In the genomic region with DNA sequence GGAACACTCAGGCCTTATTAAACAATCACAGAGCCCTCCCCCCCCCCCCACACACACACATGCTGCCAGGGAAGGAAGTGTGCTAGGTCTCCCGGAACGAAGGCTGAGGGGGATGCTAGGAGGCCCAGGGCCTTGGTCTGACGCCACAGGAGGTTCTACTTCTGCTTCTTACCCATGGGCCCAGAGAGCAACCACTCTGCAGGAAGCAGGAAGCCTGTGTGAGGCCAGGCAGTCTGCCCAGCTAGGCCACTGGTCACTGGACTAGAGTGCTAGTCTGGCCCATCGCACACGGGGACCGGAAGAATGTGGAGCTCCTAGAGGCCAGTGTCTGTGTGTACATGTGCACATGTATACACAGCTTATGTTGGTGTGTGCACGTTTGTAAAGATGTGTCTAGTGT, we compare ENCODE assay signal across 11 mouse cellular contexts. TPM values are rescaled to one million over a fixed set of nuclear protein-coding genes. Genes with fewer than 3 reads are reported as not detected.
DNase-seq lines count a peak whose midpoint lies in the region; ATAC-seq and TF ChIP-seq lines count a peak whose summit lies in the region.
"Had no signal": no experiment of that assay in that cellular context is flagged by ENCODE, and none has a peak within 500 bp of the region (broad histone marks: within the 10 kb centered on the region; RNA-seq: fewer than 3 reads in every experiment).

No protein-coding gene starts in this region.

- peak; percentile 60 for DNase-seq in gastrocnemius, adult 2 months
- no peak for DNase-seq in gastrocnemius, adult 18-20 months (ENCODE audit: low spot score)
- no peak for DNase-seq in left cerebral cortex, adult 2 months (ENCODE audit: extremely low spot score in 1 of 2, low spot score in 2 of 2)
- DNase-seq in left cerebral cortex, adult 8-10 months (ENCODE audit: low spot score in 2 of 2) = no peak
- DNase-seq in lung, postnatal 10 days = peak; percentile 65
- no peak for DNase-seq in forebrain, embryonic 14.5 days (ENCODE audit: low spot score)
- DNase-seq in forebrain, embryonic 11.5 days (ENCODE audit: low spot score) = no peak
- DNase-seq: cerebellum, adult 2 months had no signal

- H3K9ac ChIP-seq in forebrain, embryonic 14.5 days (ENCODE audit: low read length) = no peak overlapping the region
- no peak overlapping the region for H3K9ac ChIP-seq in forebrain, embryonic 11.5 days (ENCODE audit: low read length)

- H3K4me2 ChIP-seq in forebrain, embryonic 14.5 days (ENCODE audit: low read length) = no peak overlapping the region
- H3K4me2 ChIP-seq in forebrain, embryonic 11.5 days (ENCODE audit: low read depth, low read length, severe bottlenecking) = no peak overlapping the region

- 15% methylated on average over 7 of the region's 7 CpGs for WGBS in bone marrow, adult 2 months
- WGBS in forebrain, embryonic 14.5 days = 86% methylated on average over 7 of the region's 7 CpGs
- WGBS in forebrain, embryonic 11.5 days = 90% methylated on average over 7 of the region's 7 CpGs

- TF ChIP-seq CTCF in gastrocnemius, adult 2 months (IDR thresholded peaks at IDR 0.05) = no peak
- TF ChIP-seq CTCF in left cerebral cortex, adult 2 months (IDR thresholded peaks at IDR 0.05) = peak; percentile 1
- TF ChIP-seq CTCF in bone marrow, adult 2 months (IDR thresholded peaks at IDR 0.05; ENCODE audit: control insufficient read depth, insufficient read depth, low read length) = peak; percentile 17; the same call in 1 of the 2 replicates

- peaks cover 12% of the 10 kb centered on the region for H3K4me1 ChIP-seq in bone marrow, adult 2 months (ENCODE audit: control insufficient read depth, insufficient read depth, low read length)
- H3K4me1 ChIP-seq in forebrain, embryonic 14.5 days (ENCODE audit: control insufficient read depth, insufficient read depth, low read length) = no peaks in the 10 kb centered on the region
- no peaks in the 10 kb centered on the region for H3K4me1 ChIP-seq in forebrain, embryonic 11.5 days (replicated peaks; ENCODE audit: control insufficient read depth, insufficient read depth, low read length)

- intact Hi-C loops in gastrocnemius, adult 2 months (cut with DNase I) = loop anchor here (5.0 kb wide), 1 partner anchor 54 kb away; the partner anchor contains the start of gene 3110082I17Rik
- intact Hi-C loops in left cerebral cortex, adult 2 months (cut with DNase I) = no loop called here

- H3K4me3 ChIP-seq in gastrocnemius, adult 2 months = no peak overlapping the region
- no peak overlapping the region for H3K4me3 ChIP-seq in left cerebral cortex, adult 2 months
- H3K4me3 ChIP-seq in bone marrow, adult 2 months (replicated peaks; ENCODE audit: control insufficient read depth, low read depth, low read length) = peak overlapping the region; percentile 70
- no peak overlapping the region for H3K4me3 ChIP-seq in forebrain, embryonic 14.5 days (ENCODE audit: low read depth, low read length)
- no peak overlapping the region for H3K4me3 ChIP-seq in forebrain, embryonic 11.5 days (ENCODE audit: low read depth, low read length)

- ATAC-seq in forebrain, embryonic 14.5 days = no peak
- no peak for ATAC-seq in forebrain, embryonic 11.5 days (replicated peaks; ENCODE audit: low FRiP score)

- H3K27ac ChIP-seq in gastrocnemius, adult 2 months = peak overlapping the region; percentile 84
- peak overlapping the region; percentile 11; the same call in 1 of the 2 replicates for H3K27ac ChIP-seq in left cerebral cortex, adult 2 months
- H3K27ac ChIP-seq in bone marrow, adult 2 months (ENCODE audit: control insufficient read depth, insufficient read depth, low read depth, low read length, poor library complexity) = peak overlapping the region; percentile 86
- H3K27ac ChIP-seq in forebrain, embryonic 14.5 days (ENCODE audit: low read depth, low read length) = no peak overlapping the region
- H3K27ac ChIP-seq in forebrain, embryonic 11.5 days (ENCODE audit: low read depth, low read length) = no peak overlapping the region

- no peaks in the 10 kb centered on the region for H3K27me3 ChIP-seq in forebrain, embryonic 14.5 days (replicated peaks; ENCODE audit: control insufficient read depth, insufficient read depth, low read length)
- no peaks in the 10 kb centered on the region for H3K27me3 ChIP-seq in forebrain, embryonic 11.5 days (ENCODE audit: control insufficient read depth, insufficient read depth, low read length)

- H3K36me3 ChIP-seq in forebrain, embryonic 14.5 days (ENCODE audit: control insufficient read depth, insufficient read depth, low read length) = no peaks in the 10 kb centered on the region
- no peaks in the 10 kb centered on the region for H3K36me3 ChIP-seq in forebrain, embryonic 11.5 days (ENCODE audit: control insufficient read depth, insufficient read depth, low read length)

- no peaks in the 10 kb centered on the region for H3K9me3 ChIP-seq in forebrain, embryonic 14.5 days (replicated peaks; ENCODE audit: control insufficient read depth, low read length)
- no peaks in the 10 kb centered on the region for H3K9me3 ChIP-seq in forebrain, embryonic 11.5 days (ENCODE audit: control insufficient read depth, low read length)

- peak; percentile 32; the same call in 1 of the 2 replicates for TF ChIP-seq POLR2A in bone marrow, adult 2 months (IDR thresholded peaks at IDR 0.05; ENCODE audit: borderline replicate concordance, control insufficient read depth, low read depth, low read length)

RNA-seq across cellular contexts. Expression of gene C130050O18Rik, which starts 3.4 kb away (rescaled TPM):
- under 1 TPM; 0.15 to 0.33 TPM for total RNA-seq in gastrocnemius, adult 2 months (2021)
- total RNA-seq in gastrocnemius, adult 18-20 months (2021) = under 1 TPM; 0.12 to 0.21 TPM
- under 1 TPM; 0.29 to 0.63 TPM for total RNA-seq in left cerebral cortex, adult 2 months (2021)
- total RNA-seq in left cerebral cortex, adult 8-10 months (2022) = 1 to 10 TPM in 1 of 4 experiments, under 1 TPM in 3; 0.32 to 1.5 (median 0.70) TPM
- polyA plus RNA-seq in bone marrow, adult 2 months (2011; ENCODE audit: insufficient read depth, insufficient read length, low replicate concordance, missing spikeins) = 0.88 and 4.0 TPM in 2 replicates
- 0.18 TPM in 1 of 2 replicates, not detected in the other for polyA plus RNA-seq in forebrain, embryonic 14.5 days (2014; fragmentation: Nextera tagmentation; extraction: Ambion mirVana)
- polyA plus RNA-seq in forebrain, embryonic 11.5 days (2014; fragmentation: Nextera tagmentation; extraction: Ambion mirVana) = 0.17 and 0.23 TPM in 2 replicates

RNA-seq across cellular contexts. Expression of gene Gper1, which starts 14.4 kb away (rescaled TPM):
- total RNA-seq in gastrocnemius, adult 2 months (2021) = 1 to 10 TPM; 1.3 to 2.7 TPM
- under 1 TPM; 0.59 to 0.82 TPM for total RNA-seq in gastrocnemius, adult 18-20 months (2021)
- total RNA-seq in left cerebral cortex, adult 2 months (2021) = 1 to 10 TPM; 2.5 to 2.8 TPM
- total RNA-seq in left cerebral cortex, adult 8-10 months (2022) = 1 to 10 TPM; 2.5 to 3.7 (median 3.3) TPM
- polyA plus RNA-seq in bone marrow, adult 2 months (2011; ENCODE audit: insufficient read depth, insufficient read length, low replicate concordance, missing spikeins) = not detected in 2 replicates
- 10.0 and 10.2 TPM in 2 replicates for polyA plus RNA-seq in forebrain, embryonic 14.5 days (2014; fragmentation: Nextera tagmentation; extraction: Ambion mirVana)
- 1.7 and 1.9 TPM in 2 replicates for polyA plus RNA-seq in forebrain, embryonic 11.5 days (2014; fragmentation: Nextera tagmentation; extraction: Ambion mirVana)

RNA-seq across cellular contexts. Expression of gene Gpr146, which starts 31.0 kb away (rescaled TPM):
- 10 to 100 TPM; 26.5 to 41.2 TPM for total RNA-seq in gastrocnemius, adult 2 months (2021)
- 10 to 100 TPM; 21.8 to 28.9 TPM for total RNA-seq in gastrocnemius, adult 18-20 months (2021)
- 10 to 100 TPM; 12.5 to 13.9 TPM for total RNA-seq in left cerebral cortex, adult 2 months (2021)
- total RNA-seq in left cerebral cortex, adult 8-10 months (2022) = 10 to 100 TPM; 15.9 to 17.1 (median 16.4) TPM
- 14.6 and 20.1 TPM in 2 replicates for polyA plus RNA-seq in bone marrow, adult 2 months (2011; ENCODE audit: insufficient read depth, insufficient read length, low replicate concordance, missing spikeins)
- 0.85 and 0.93 TPM in 2 replicates for polyA plus RNA-seq in forebrain, embryonic 14.5 days (2014; fragmentation: Nextera tagmentation; extraction: Ambion mirVana)
- polyA plus RNA-seq in forebrain, embryonic 11.5 days (2014; fragmentation: Nextera tagmentation; extraction: Ambion mirVana) = 1.8 and 1.9 TPM in 2 replicates

RNA-seq across cellular contexts. Expression of gene 3110082I17Rik, which starts 51.8 kb away (rescaled TPM):
- 10 to 100 TPM in 1 of 2 experiments, 1 to 10 TPM in 1; 7.9 to 10.3 TPM for total RNA-seq in gastrocnemius, adult 2 months (2021)
- 10 to 100 TPM in 1 of 2 experiments, 1 to 10 TPM in 1; 9.6 to 10.4 TPM for total RNA-seq in gastrocnemius, adult 18-20 months (2021)
- 10 to 100 TPM; 16.3 to 17.9 TPM for total RNA-seq in left cerebral cortex, adult 2 months (2021)
- total RNA-seq in left cerebral cortex, adult 8-10 months (2022) = 10 to 100 TPM; 12.6 to 16.6 (median 15.2) TPM
- 11.8 and 12.8 TPM in 2 replicates for polyA plus RNA-seq in bone marrow, adult 2 months (2011; ENCODE audit: insufficient read depth, insufficient read length, low replicate concordance, missing spikeins)
- 14.9 and 15.2 TPM in 2 replicates for polyA plus RNA-seq in forebrain, embryonic 14.5 days (2014; fragmentation: Nextera tagmentation; extraction: Ambion mirVana)
- 38.5 and 47.5 TPM in 2 replicates for polyA plus RNA-seq in forebrain, embryonic 11.5 days (2014; fragmentation: Nextera tagmentation; extraction: Ambion mirVana)

RNA-seq across cellular contexts. Expression of gene Cyp2w1, which starts 56.1 kb away (rescaled TPM):
- total RNA-seq in gastrocnemius, adult 2 months (2021) = not detected
- not detected for total RNA-seq in gastrocnemius, adult 18-20 months (2021)
- total RNA-seq in left cerebral cortex, adult 2 months (2021) = not detected
- not detected for total RNA-seq in left cerebral cortex, adult 8-10 months (2022)
- polyA plus RNA-seq in bone marrow, adult 2 months (2011; ENCODE audit: insufficient read depth, insufficient read length, low replicate concordance, missing spikeins) = not detected in 2 replicates
- polyA plus RNA-seq in forebrain, embryonic 14.5 days (2014; fragmentation: Nextera tagmentation; extraction: Ambion mirVana) = not detected in 2 replicates
- not detected in 2 replicates for polyA plus RNA-seq in forebrain, embryonic 11.5 days (2014; fragmentation: Nextera tagmentation; extraction: Ambion mirVana)
- total RNA-seq: left cerebral cortex, postnatal 36 days had no signal
- polyA plus RNA-seq: cerebellum, adult 2 months; neural tube, embryonic 11.5 days had no signal

Comparison
In these comparisons a context has a peak if more than half of its experiments do, and no peak if none do; other contexts are left out.
1. DNase-seq: peak in gastrocnemius, adult 2 months (single experiment) and lung, postnatal 10 days (single experiment); none in gastrocnemius, adult 18-20 months (single experiment), left cerebral cortex, adult 2 months (0 of 2), left cerebral cortex, adult 8-10 months (0 of 2), forebrain, embryonic 14.5 days (single experiment) and forebrain, embryonic 11.5 days (single experiment).
2. H3K27ac ChIP-seq: peak in gastrocnemius, adult 2 months (single experiment), left cerebral cortex, adult 2 months (single experiment) and bone marrow, adult 2 months (single experiment); none in forebrain, embryonic 14.5 days (single experiment) and forebrain, embryonic 11.5 days (single experiment).